Mouse (Mus musculus) heart, embryonic 12.5 days (tissue): ENCODE measurements around the gene Tinag. TPM values are rescaled to one million over a fixed set of nuclear protein-coding genes. Genes with fewer than 3 reads are reported as not detected.
"Not testable (repeated sequence)": the region's sequence is repeated elsewhere in the genome, so short reads cannot be mapped to it uniquely, and the experiment has no call there.

ENCODE experiments used
- ATAC-seq: fragments of 200-750 bp; cut with Nextera tagmentation; 2 replicates; pipeline ENCODE4 v1.8.0; 2017; ENCODE audit warnings: moderate TSS enrichment, moderate library complexity; ENCODE audit not compliant: insufficient number of reproducible peaks, low FRiP score
- H3K27ac ChIP-seq: fragments of 300-500 bp; sonication (generic); 2 replicates; pipeline ENCODE4 v1.5.1; 2016; ENCODE audit warnings: mild to moderate bottlenecking, moderate library complexity; ENCODE audit not compliant: poor library complexity, severe bottlenecking
- H3K27me3 ChIP-seq: fragments of 300-500 bp; sonication (generic); replicated peaks from 2 replicates; pipeline ENCODE4 v1.6.1; 2016; ENCODE audit warnings: mild to moderate bottlenecking, moderate library complexity
- H3K36me3 ChIP-seq: fragments of 300-500 bp; sonication (generic); 2 replicates; pipeline ENCODE4 v1.6.1; 2016; ENCODE audit warnings: mild to moderate bottlenecking, moderate library complexity
- H3K4me1 ChIP-seq: fragments of 300-500 bp; sonication (generic); replicated peaks from 2 replicates; pipeline ENCODE4 v1.6.1; 2016; ENCODE audit warnings: mild to moderate bottlenecking
- H3K4me2 ChIP-seq: fragments of 300-500 bp; sonication (generic); 2 replicates; pipeline ENCODE4 v1.6.1; 2016; ENCODE audit warnings: mild to moderate bottlenecking, moderate library complexity
- H3K4me3 ChIP-seq: fragments of 300-500 bp; sonication (generic); 2 replicates; pipeline ENCODE4 v1.5.1; 2016; ENCODE audit warnings: mild to moderate bottlenecking
- H3K9ac ChIP-seq: fragments of 300-500 bp; sonication (generic); 2 replicates; pipeline ENCODE4 v1.6.1; 2016; ENCODE audit warnings: mild to moderate bottlenecking, moderate library complexity
- H3K9me3 ChIP-seq: fragments of 300-500 bp; sonication (generic); replicated peaks from 2 replicates; pipeline ENCODE4 v1.6.1; 2016; ENCODE audit warnings: mild to moderate bottlenecking, moderate library complexity
- WGBS: fragments of 180-500 bp; shearing (Covaris S2); methylation state at CpG from one replicate; pipeline ENCODE4 v1.1.7; 2016; 5-methylcytosine and 5-hydroxymethylcytosine counted together
- polyA plus RNA-seq: library from polyadenylated mRNA; unstranded; fragments of >200 nt; fragmentation: Nextera tagmentation; extraction: Ambion mirVana; gene quantifications from 2 replicates; pipeline ENCODE4 v1.2.1, GENCODE M21; 2016

Gene Tinag
- not detected in 2 replicates for polyA plus RNA-seq

DNA sequence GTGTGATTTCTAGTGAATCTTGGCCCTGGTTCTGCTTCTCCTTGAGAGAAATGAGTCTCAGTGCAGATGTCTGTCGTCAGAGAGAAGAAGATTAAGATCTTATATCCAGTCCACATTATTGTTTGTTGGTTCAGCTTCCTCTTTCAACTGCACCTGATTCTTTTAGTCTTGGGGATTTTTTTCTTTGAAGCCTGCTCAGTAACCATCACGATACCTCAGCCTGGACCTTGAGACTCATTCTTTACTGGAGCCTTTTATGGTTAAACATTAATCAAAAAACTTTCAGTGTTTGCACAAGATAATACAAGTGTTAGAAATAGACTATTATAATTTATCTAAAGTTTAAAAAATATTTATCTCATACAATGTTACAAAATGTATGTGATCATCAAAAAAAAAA, at the start of gene Tinag:
Gene Tinag, minus strand, starts transcription at position 210 of the 400 bp plus-strand sequence.
- 63% methylated on average over 2 of the region's 2 CpGs for WGBS
- ATAC-seq, result no peak
- H3K9ac ChIP-seq, result no peak within 1 kb of the TSS

GRCm38 (mm10) chr9:77083221-77083620, 37.6 kb upstream of the Tinag start:
- not testable (repeated sequence) for H3K4me2 ChIP-seq, ATAC-seq, H3K4me3 ChIP-seq, H3K9me3 ChIP-seq, H3K27ac ChIP-seq, H3K27me3 ChIP-seq, H3K4me1 ChIP-seq, H3K9ac ChIP-seq, H3K36me3 ChIP-seq
- 79% methylated on average over 1 of the region's 1 CpGs for WGBS

More for the DNA sequence above, at the start of gene Tinag:
- Histone ChIP-seq H3K4me1 (no peaks in the 10 kb centered on the region), H3K9me3 (no peaks in the 10 kb centered on the region), H3K27me3 (no peaks in the 10 kb centered on the region), H3K27ac (no peak within 1 kb of the TSS), H3K36me3 (no peaks in the 10 kb centered on the region), H3K4me2 (no peak within 1 kb of the TSS), H3K4me3 (no peak within 1 kb of the TSS)

GRCm38 (mm10) chr9:77071676-77072075, 26.1 kb upstream of the Tinag start:
- Histone ChIP-seq H3K27me3 (no peaks in the 10 kb centered on the region), H3K27ac (no peak overlapping the region), H3K4me1 (no peaks in the 10 kb centered on the region), H3K9me3 (no peaks in the 10 kb centered on the region), H3K36me3 (no peaks in the 10 kb centered on the region), H3K9ac (no peak overlapping the region), H3K4me3 (no peak overlapping the region), H3K4me2 (no peak overlapping the region)
- WGBS, result 67% methylated on average over 2 of the region's 2 CpGs
- ATAC-seq, result no peak

GRCm38 (mm10) chr9:77056611-77057010, 11.0 kb upstream of the Tinag start:
- H3K9ac ChIP-seq, result no peak overlapping the region
- H3K4me2 ChIP-seq, result no peak overlapping the region
- no peaks in the 10 kb centered on the region for H3K36me3 ChIP-seq
- no peak for ATAC-seq
- 49% methylated on average over 4 of the region's 4 CpGs for WGBS
- H3K27ac ChIP-seq, result no peak overlapping the region
- H3K4me1 ChIP-seq, result 0 out of 2 replicates have a peak, but pooled peaks cover 4% of the 10 kb centered on the region
- H3K9me3 ChIP-seq, result no peaks in the 10 kb centered on the region
- H3K27me3 ChIP-seq, result no peaks in the 10 kb centered on the region
- H3K4me3 ChIP-seq, result no peak overlapping the region

GRCm38 (mm10) chr9:77054426-77055193, 9.0 kb upstream of the Tinag start:
- ATAC-seq, result no peak
- H3K27me3 ChIP-seq, result no peaks in the 10 kb centered on the region
- H3K4me2 ChIP-seq, result no peak overlapping the region
- 77% methylated on average over 9 of the region's 9 CpGs for WGBS
- no peak overlapping the region for H3K4me3 ChIP-seq
- H3K4me1 ChIP-seq, result 0 out of 2 replicates have a peak, but pooled peaks cover 4% of the 10 kb centered on the region
- H3K9me3 ChIP-seq, result no peaks in the 10 kb centered on the region
- H3K36me3 ChIP-seq, result no peaks in the 10 kb centered on the region
- H3K9ac ChIP-seq, result no peak overlapping the region
- no peak overlapping the region for H3K27ac ChIP-seq

GRCm38 (mm10) chr9:77051406-77051805, 5.8 kb upstream of the Tinag start:
- Histone ChIP-seq H3K9me3 (no peaks in the 10 kb centered on the region), H3K36me3 (no peaks in the 10 kb centered on the region), H3K9ac (no peak overlapping the region), H3K4me1 (0 out of 2 replicates have a peak, but pooled peaks cover under 1% of the 10 kb centered on the region), H3K4me2 (no peak overlapping the region), H3K4me3 (no peak overlapping the region), H3K27ac (no peak overlapping the region), H3K27me3 (no peaks in the 10 kb centered on the region)
- 72% methylated on average over 2 of the region's 2 CpGs for WGBS
- no peak for ATAC-seq

DNA sequence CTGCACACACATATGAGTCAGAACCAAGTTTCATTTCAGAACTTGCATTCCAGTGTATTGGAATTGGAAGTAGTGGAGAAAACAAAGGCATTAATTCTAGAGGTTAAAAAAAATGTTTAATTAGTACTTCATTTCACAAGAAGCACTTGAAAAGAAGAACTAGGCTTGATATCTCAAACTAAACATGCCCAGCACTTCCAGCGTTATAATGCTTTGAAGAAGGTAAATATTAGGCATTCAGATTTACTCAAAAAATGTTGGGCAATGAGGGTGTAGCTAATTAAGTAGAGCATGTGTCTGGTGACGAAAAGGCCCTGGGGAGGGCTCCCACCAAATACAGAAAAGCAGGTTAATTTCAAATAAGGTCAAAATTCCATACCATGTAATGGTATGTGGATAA, 4.1 kb upstream of the Tinag start:
- H3K36me3 ChIP-seq, result no peaks in the 10 kb centered on the region
- no peaks in the 10 kb centered on the region for H3K4me1 ChIP-seq
- H3K27ac ChIP-seq, result no peak overlapping the region
- H3K9ac ChIP-seq, result no peak overlapping the region
- no peak overlapping the region for H3K4me3 ChIP-seq
- no peak overlapping the region for H3K4me2 ChIP-seq
- 68% methylated on average over 2 of the region's 2 CpGs for WGBS
- H3K27me3 ChIP-seq, result no peaks in the 10 kb centered on the region
- no peaks in the 10 kb centered on the region for H3K9me3 ChIP-seq
- ATAC-seq, result no peak

- H3K27ac ChIP-seq, result no peak overlapping the region
- no peak for ATAC-seq
Measured at GRCm38 (mm10) chr9:77046067-77046715, 597 bp upstream of the Tinag start.

DNA sequence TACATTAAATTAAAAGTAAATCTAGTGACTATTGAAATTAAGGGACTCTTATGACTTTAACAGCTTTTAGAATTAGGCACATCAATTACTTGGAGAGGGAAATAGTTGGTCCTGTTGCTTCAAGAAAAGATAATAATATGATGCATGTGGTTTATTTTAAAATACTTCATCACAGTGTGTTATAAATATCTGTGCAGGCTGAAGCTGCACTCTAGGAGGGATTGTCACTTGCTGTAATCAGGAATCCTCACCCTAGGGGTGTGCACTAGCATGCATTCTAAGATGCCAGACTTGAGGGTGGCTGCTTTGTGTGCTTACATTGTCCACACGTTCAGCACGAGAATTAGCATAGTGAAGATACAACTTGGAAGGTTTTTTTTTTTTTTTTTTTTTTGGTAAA, 10.2 kb downstream of the Tinag start:
- Histone ChIP-seq H3K27me3 (no peaks in the 10 kb centered on the region), H3K4me3 (no peak overlapping the region), H3K27ac (no peak overlapping the region), H3K9me3 (no peaks in the 10 kb centered on the region), H3K9ac (no peak overlapping the region), H3K4me1 (no peaks in the 10 kb centered on the region), H3K4me2 (no peak overlapping the region), H3K36me3 (no peaks in the 10 kb centered on the region)
- ATAC-seq, result no peak
- 22% methylated on average over 2 of the region's 2 CpGs for WGBS

More at GRCm38 (mm10) chr9:77046067-77046715, 597 bp upstream of the Tinag start:
- H3K4me3 ChIP-seq, result no peak overlapping the region
- no peaks in the 10 kb centered on the region for H3K36me3 ChIP-seq
- 77% methylated on average over 5 of the region's 5 CpGs for WGBS
- no peak overlapping the region for H3K9ac ChIP-seq
- no peaks in the 10 kb centered on the region for H3K27me3 ChIP-seq
- H3K4me1 ChIP-seq, result no peaks in the 10 kb centered on the region
- no peaks in the 10 kb centered on the region for H3K9me3 ChIP-seq
- H3K4me2 ChIP-seq, result no peak overlapping the region

DNA sequence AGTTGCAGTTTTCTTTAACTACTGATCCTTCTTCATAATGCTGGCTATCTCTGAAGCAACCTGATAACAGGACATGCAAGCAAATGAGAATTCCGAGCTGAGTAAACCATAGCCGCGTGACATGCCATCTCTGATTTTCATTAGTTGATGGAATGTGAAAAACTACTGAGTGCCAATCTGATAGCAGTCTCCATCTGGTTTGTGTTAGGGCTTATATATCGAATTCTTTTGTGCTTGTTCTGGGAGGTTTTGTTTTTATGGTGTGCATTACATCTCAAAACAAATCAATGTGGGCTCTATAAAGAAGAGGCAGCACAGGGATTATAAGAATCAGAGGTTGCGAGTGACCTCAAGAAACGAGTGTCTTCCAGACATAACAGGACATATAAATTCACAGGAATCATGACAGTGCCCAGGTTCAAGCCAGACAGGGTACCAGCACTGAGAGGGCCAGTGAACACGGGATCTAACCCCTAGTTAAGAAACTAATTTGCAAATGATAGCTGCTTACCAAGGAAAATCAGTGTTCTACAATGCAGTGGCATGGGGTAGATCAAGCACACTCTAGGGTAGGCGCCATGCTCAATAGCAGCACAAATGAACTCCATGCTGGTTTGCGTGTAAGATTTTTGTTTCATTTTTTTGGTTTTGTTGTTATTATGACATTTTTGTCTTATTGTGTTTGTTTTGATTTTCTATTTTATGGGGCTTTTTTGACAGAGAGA, 13.0 kb downstream of the Tinag start:
- ATAC-seq, result no peak
- H3K36me3 ChIP-seq, result no peaks in the 10 kb centered on the region
- no peak overlapping the region for H3K4me2 ChIP-seq
- WGBS, result 55% methylated on average over 9 of the region's 9 CpGs
- H3K4me3 ChIP-seq, result no peak overlapping the region
- H3K27me3 ChIP-seq, result no peaks in the 10 kb centered on the region
- H3K9me3 ChIP-seq, result no peaks in the 10 kb centered on the region
- no peak overlapping the region for H3K9ac ChIP-seq
- no peaks in the 10 kb centered on the region for H3K4me1 ChIP-seq
- no peak overlapping the region for H3K27ac ChIP-seq

DNA sequence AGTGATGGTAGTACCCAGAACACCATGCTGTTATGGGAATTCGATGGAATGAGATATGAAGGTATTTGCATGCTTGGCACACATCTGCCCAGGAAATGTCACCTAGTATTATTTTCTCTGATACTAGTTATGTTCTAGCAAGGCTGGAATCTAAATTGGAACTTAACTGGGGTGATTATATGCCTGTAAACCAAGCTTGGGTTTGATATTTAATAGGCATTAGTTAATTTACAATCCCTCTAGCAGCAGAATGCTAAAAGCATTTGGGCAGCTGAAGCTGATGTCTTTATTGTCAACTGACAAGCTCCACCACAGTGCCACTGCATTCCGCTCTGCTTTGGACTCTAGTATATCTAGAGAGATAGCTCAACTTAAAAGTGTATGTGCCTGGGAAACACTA, 20.3 kb downstream of the Tinag start:
- no peak for ATAC-seq
- Histone ChIP-seq H3K36me3 (no peaks in the 10 kb centered on the region), H3K27ac (no peak overlapping the region), H3K4me2 (no peak overlapping the region), H3K4me1 (no peaks in the 10 kb centered on the region), H3K9me3 (no peaks in the 10 kb centered on the region), H3K4me3 (no peak overlapping the region), H3K27me3 (no peaks in the 10 kb centered on the region), H3K9ac (no peak overlapping the region)
- 66% methylated on average over 2 of the region's 2 CpGs for WGBS
